Mouse (Mus musculus) left cerebral cortex, adult 18-20 months (tissue): Measurements from ENCODE around the gene Evl. TPM values are rescaled to one million over a fixed set of nuclear protein-coding genes. Genes with fewer than 3 reads are reported as not detected.

Experiments
- DNase-seq, 2 experiments: peaks; one replicate each; pipeline ENCODE4 v3.0.0; 2021 to 2022; ENCODE audit warnings: low spot score in 2 of 2, mixed read lengths in 1 of 2
- total RNA-seq, 2 experiments: library from RNA; stranded (reverse); gene quantifications; 2 replicates each; pipeline ENCODE4 v1.2.3; 2021

Gene Evl
- total RNA-seq, 2 experiments from 2014 or later: 241 to 261 TPM

- DNase-seq: peak; percentile 64 to 67
These were observed 24.8 kb downstream of the Evl start for GRCm38 (mm10) chr12:108579156-108579871.

DNA sequence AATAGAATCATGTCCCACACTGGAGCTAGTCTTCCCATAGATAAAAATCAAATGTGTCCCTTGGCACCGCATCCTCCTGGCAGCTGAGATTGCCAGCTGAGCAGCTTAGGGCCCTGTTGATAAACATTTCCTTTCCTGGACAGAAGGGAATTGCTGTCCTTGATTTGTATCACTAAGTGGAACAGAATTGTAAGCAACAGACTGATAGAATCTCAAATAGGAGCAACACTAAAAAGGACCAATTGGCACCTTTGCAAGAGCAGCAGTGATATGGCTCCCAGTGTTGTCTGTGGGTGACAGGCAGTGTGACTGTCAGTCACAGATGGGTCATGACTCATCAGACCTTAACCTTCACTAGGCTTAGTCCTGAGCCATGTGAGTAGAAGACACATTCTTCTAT, 29.3 kb downstream of the Evl start:
- no peak for DNase-seq

- no peak for DNase-seq
These were observed 35.6 kb downstream of the Evl start for GRCm38 (mm10) chr12:108590131-108590530.

- DNase-seq: no peak
These were observed 37.1 kb downstream of the Evl start for GRCm38 (mm10) chr12:108591586-108591985.

DNA sequence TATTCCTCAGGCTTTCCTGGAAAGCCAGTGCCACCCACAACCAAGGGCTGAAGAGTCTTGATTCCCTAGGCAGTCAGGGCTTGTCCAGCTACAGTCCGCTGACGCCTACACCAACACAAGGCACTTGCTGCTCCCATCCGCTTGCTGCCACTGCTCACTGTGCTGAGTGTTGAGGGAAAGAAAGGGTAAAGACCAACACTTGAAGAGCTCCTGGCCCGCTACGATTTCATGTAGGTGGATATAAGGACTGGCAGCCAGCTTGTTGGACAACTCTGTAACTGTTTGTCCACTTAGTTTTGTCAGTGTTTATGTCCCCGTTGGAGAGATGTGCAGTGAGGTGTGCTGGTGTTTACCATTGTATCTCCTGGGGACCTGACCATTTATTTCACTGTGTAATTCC, 38.3 kb downstream of the Evl start:
- no peak for DNase-seq

- DNase-seq: no peak
These were observed 46.3 kb downstream of the Evl start for GRCm38 (mm10) chr12:108600864-108601263.

DNA sequence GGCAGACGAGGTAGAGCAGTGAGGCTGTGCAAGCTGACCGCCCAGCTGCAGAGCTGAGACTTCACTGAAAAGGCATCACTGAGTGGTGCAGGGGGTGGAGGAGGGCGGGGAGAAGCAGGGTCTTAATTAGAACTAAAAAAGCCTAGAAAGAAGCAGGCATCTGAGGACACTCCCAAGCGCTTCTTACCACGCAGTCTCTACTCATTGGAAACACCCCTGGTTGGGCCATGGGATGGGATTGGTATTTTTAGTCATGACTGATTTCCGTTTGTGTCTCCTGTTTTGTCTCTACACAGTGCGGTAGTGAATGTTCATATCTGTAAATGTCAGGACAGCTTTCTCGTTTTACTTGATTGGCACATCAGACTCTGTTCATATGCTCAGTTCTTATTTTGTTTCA, 46.8 kb downstream of the Evl start:
- DNase-seq: peak in 1 of 2 experiments; percentile 25

DNA sequence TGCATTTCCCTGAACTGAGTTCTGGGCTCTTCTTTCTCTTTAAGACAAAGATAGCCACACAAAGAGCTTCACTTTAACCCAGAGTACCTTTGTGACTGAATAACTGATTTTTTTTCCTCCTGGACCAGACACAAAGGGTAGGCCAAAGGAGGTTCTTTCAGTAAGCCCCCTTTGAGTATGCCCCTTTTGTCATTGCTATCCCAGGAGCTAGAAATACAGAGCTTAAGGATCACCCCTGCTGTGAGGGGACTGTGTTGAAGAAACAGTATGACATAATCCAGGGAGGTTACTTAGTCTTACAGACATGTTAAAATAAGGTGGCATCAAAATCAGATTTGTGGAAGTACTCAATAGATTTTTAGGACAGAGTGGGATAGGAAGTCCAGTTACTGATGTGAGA, 50.0 kb downstream of the Evl start:
- no peak for DNase-seq

DNA sequence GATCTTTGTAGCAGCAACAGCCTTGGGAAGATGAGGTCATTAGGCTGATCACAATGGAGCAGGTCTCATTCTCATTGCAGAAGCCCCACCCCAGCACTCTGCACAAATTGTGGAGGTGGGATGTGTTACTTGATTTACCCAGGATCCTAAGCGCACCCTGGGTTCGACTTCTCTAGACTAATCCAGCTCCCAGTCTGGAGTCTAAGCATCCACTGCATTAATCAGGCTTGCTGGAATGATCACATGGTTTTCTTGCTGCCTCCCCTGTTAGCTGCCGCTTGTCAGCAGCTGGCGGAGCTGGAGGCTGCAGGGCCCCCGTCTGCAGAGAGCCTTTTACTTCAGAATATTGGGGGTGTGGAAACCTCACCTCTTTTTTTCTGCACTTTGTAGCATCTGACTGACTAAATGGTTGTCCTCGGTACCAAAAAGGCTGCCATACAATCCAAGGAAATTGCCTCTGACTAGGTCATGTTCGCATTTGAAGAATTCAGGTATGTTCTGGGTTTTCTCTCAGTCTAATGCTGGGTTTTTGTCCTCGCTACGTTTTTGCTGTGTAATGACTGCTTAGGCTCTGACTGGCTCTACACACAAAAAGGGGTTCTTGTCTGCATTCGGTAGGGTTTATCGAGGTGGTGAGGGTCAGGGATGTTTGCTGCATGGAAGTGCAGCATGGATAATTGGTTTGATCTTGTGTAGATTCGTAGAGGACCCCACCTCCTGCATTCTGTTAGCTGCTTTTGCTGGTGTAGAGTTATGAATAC, 51.2 kb downstream of the Evl start:
- peak; percentile 17 to 37 for DNase-seq

GRCm38 (mm10) chr12:108606321-108606720, 51.8 kb downstream of the Evl start:
- no peak for DNase-seq

DNA sequence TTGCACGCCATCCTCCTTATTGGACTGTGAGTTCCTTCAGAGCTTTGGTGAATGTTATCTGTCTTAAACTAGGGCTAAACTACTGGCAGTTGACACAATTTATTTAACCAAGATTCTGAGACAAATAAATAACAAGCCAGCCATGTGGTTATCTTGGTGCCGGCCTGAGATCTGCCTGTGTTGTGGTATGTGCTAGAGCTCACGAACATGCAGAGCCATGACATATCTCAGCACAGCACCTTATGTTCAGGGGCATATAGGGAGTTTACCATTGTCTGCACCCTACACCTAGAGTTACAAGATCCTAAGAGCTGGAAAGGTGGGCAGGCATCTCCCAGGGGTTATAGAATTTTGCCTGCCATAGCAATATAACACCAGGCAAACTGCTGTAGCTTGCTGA, 54.9 kb downstream of the Evl start:
- DNase-seq: no peak

GRCm38 (mm10) chr12:108610255-108610654, 55.7 kb downstream of the Evl start:
- DNase-seq: no peak

DNA sequence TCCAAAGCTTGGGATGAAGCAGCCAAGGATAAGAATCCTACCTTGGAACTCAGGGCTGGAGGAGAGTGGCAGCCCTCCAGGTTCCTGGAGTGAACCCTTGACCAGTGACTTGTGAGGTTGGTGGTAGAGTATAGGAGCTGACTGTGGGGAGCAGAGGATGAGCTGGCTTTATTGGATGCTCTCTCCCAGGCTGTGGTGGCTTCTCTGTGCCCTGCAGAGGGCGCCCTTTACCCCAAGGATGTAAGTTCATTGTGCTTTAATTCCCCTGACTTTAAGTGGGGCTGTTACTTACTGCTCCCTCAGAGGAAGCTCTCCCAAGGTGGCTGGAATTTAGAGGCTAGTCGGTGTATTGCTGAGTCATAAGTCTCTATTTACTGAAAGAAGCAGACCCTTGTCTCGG, 58.6 kb downstream of the Evl start:
- peak; percentile 44 to 60 for DNase-seq

GRCm38 (mm10) chr12:108617511-108617910, 63.0 kb downstream of the Evl start:
- DNase-seq: no peak

DNA sequence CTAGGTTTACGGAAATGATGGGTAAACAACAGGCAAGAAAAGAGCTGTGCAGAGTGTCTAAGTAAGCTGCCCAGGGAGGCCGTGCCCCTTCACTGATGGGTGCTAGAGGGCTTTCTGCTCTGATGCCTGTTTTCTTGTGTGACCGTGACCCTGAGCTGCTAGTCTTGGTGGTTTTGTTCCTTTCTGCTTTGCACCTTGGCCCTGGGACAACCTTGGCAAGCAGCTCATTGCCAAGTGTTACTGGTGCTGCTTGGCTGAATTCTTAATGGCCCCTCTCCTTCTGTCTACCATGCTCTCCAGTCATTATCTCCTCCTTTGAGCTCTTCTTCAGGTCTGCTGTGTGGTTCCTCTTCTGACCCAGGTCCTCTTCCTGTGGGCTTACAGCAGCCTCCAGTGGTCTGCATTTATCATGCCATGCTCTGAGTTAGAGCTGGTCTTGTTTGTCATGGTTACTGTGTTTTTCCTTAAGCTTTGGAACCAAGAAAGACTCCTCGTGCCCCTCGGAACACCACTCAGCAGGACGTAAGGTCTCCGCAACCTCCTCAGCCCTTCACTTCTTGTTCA, 65.4 kb downstream of the Evl start:
- no peak for DNase-seq

DNA sequence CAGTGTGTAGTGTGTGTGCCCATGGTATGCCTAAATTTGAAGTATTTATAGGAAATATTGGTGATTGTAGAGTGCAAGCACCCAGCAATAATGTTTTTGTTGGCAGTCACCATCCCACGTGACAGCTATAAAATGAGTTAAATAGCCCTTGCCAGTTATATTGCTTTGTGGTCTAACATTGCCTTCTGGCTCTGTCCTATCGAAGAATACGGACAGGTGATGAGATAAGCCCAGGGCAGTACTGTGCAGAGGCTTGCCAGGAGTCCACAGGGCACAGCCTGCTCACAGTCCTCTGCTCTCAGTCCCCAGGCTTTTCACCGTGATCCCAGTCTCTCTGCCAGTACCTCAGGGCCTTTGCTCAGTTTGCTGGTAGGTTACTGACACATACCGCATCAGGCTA, 67.9 kb downstream of the Evl start:
- no peak for DNase-seq

- DNase-seq: no peak
These were observed 75.0 kb downstream of the Evl start for GRCm38 (mm10) chr12:108629556-108629955.

- no peak for DNase-seq
These were observed 76.5 kb downstream of the Evl start for GRCm38 (mm10) chr12:108630741-108631688.

DNA sequence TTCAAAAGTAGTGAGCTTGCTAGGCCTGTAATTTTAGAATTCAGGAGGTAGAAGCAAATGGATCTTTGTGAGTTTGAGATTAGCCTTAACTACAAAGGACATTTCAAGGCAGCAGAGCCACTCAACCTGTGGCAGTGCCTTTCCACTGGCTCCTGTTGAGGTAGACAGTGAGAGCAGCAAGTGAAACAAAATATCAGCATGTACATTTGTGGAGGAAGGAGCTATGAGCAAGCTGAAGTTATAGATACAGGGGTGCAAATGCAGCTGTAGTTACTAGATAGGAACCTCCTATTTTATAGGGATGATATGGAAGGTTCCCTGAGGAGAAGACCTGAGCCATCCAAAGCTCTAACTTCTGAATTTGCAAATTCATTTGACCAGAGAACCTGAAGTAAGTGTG, 78.0 kb downstream of the Evl start:
- no peak for DNase-seq

DNA sequence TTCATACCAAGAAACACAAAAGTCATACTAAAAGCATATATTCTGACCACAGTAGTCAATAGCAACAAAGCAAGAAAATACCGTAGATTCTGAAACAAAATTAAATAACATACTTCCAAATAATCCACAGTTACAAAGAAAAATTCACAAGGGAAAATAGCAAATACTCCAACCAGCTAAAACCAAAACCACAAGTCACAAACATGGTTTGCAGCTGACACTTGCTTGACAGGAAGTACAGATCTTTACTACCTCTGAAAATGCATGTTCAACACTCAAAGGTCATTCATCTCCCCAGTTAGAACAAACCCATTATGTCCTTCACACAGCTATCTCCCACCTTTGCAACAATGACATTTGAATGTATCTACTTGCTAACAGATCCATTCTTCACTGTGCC, 79.5 kb downstream of the Evl start:
- DNase-seq: no peak

- DNase-seq: no peak
These were observed 81.0 kb downstream of the Evl start for GRCm38 (mm10) chr12:108635501-108635900.
